22 mouse cellular contexts compared by ENCODE assay signal in the genomic region with DNA sequence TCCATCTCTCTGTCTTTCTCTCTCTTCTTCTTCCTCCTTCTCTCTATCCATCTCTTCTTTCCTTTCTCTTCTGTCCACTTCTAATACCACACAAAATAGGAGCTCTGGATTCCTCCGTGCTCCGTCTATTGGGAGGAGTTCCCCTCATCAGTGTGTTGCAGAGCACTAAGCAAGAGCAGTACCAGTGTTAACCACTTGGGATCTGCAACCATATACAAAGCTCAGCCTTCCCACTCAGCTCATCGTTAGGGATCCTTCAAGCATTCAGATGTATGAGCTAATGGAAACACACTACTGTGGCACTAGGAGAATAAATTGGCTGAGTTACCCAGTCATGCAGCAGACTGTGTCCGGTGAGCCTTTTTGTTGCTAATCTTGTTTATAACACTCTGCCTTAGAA.
A peak's percentile ranks its signal among the peaks of the same experiment; 100 is the strongest.
DNase-seq lines count a peak whose midpoint lies in the region; ATAC-seq and TF ChIP-seq lines count a peak whose summit lies in the region.
"Had no signal": no experiment of that assay in that cellular context is flagged by ENCODE, and none has a peak within 500 bp of the region (broad histone marks: within the 10 kb centered on the region; RNA-seq: fewer than 3 reads in every experiment).

No protein-coding gene starts in this region.

- H3K36me3 ChIP-seq in hindbrain, postnatal 0 days (ENCODE audit: insufficient read depth, low read length), result no peaks in the 10 kb centered on the region
- H3K36me3 ChIP-seq in hindbrain, embryonic 13.5 days, result no peaks in the 10 kb centered on the region
- H3K36me3 ChIP-seq in midbrain, postnatal 0 days (ENCODE audit: insufficient read depth, low read length), result no peaks in the 10 kb centered on the region
- no peaks in the 10 kb centered on the region for H3K36me3 ChIP-seq in midbrain, embryonic 15.5 days (replicated peaks)
- H3K36me3 ChIP-seq: embryonic facial prominence, embryonic 13.5 days; heart, embryonic 15.5 days; hindbrain, embryonic 10.5 days; hindbrain, embryonic 15.5 days had no signal

- peak; percentile 45; the same call in 1 of the 2 replicates for ATAC-seq in hindbrain, postnatal 0 days
- ATAC-seq in hindbrain, embryonic 13.5 days (ENCODE audit: low FRiP score), result no peak
- no peak for ATAC-seq in midbrain, postnatal 0 days (ENCODE audit: low FRiP score)
- no peak for ATAC-seq in midbrain, embryonic 15.5 days (replicated peaks)
- ATAC-seq: forebrain, embryonic 13.5 days; inflammation-experienced regulatory T-cells, adult 6 months; intestine, postnatal 0 days had no signal

- H3K27ac ChIP-seq in hindbrain, postnatal 0 days, result no peak overlapping the region
- no peak overlapping the region for H3K27ac ChIP-seq in hindbrain, embryonic 13.5 days
- H3K27ac ChIP-seq in midbrain, postnatal 0 days (ENCODE audit: low read depth, low read length), result no peak overlapping the region
- no peak overlapping the region for H3K27ac ChIP-seq in midbrain, embryonic 15.5 days
- H3K27ac ChIP-seq: embryonic facial prominence, embryonic 13.5 days; forebrain, embryonic 13.5 days; heart, adult 2 months; heart, embryonic 15.5 days; hindbrain, embryonic 10.5 days; hindbrain, embryonic 15.5 days had no signal

- no peak overlapping the region for H3K4me3 ChIP-seq in hindbrain, postnatal 0 days (ENCODE audit: low read length)
- no peak overlapping the region for H3K4me3 ChIP-seq in hindbrain, embryonic 13.5 days
- H3K4me3 ChIP-seq in midbrain, postnatal 0 days (ENCODE audit: low read depth, low read length), result no peak overlapping the region
- no peak overlapping the region for H3K4me3 ChIP-seq in midbrain, embryonic 15.5 days
- H3K4me3 ChIP-seq: embryonic facial prominence, embryonic 13.5 days; forebrain, embryonic 13.5 days; heart, adult 2 months; heart, embryonic 15.5 days; hindbrain, embryonic 10.5 days; hindbrain, embryonic 15.5 days had no signal

- no peaks in the 10 kb centered on the region for H3K4me1 ChIP-seq in hindbrain, postnatal 0 days (ENCODE audit: insufficient read depth, low read length)
- no peaks in the 10 kb centered on the region for H3K4me1 ChIP-seq in hindbrain, embryonic 13.5 days (replicated peaks)
- H3K4me1 ChIP-seq in midbrain, postnatal 0 days (ENCODE audit: insufficient read depth, low read length), result no peaks in the 10 kb centered on the region
- H3K4me1 ChIP-seq in midbrain, embryonic 15.5 days, result no peaks in the 10 kb centered on the region
- H3K4me1 ChIP-seq: embryonic facial prominence, embryonic 13.5 days; forebrain, embryonic 13.5 days; heart, embryonic 15.5 days; hindbrain, embryonic 15.5 days had no signal

- 77% methylated on average over 4 of the region's 4 CpGs for WGBS in hindbrain, postnatal 0 days
- WGBS in hindbrain, embryonic 13.5 days, result 83% methylated on average over 4 of the region's 4 CpGs
- WGBS in midbrain, postnatal 0 days, result 81% methylated on average over 4 of the region's 4 CpGs
- WGBS in midbrain, embryonic 15.5 days, result 84% methylated on average over 4 of the region's 4 CpGs

- H3K9ac ChIP-seq in hindbrain, postnatal 0 days (replicated peaks; ENCODE audit: low read length), result no peak overlapping the region
- no peak overlapping the region for H3K9ac ChIP-seq in hindbrain, embryonic 13.5 days
- no peak overlapping the region for H3K9ac ChIP-seq in midbrain, postnatal 0 days (replicated peaks; ENCODE audit: low read length, poor library complexity, severe bottlenecking)
- H3K9ac ChIP-seq in midbrain, embryonic 15.5 days, result no peak overlapping the region
- H3K9ac ChIP-seq: embryonic facial prominence, embryonic 13.5 days; forebrain, embryonic 13.5 days; heart, embryonic 15.5 days; hindbrain, embryonic 15.5 days had no signal

- no peak; the same call in 1 of the 2 replicates for TF ChIP-seq CTCF in hindbrain, postnatal 0 days (IDR thresholded peaks at IDR 0.05; ENCODE audit: low read depth)
- peak; percentile 23; the same call in 1 of the 2 replicates for TF ChIP-seq CTCF in midbrain, postnatal 0 days (IDR thresholded peaks at IDR 0.05)

- DNase-seq in hindbrain, postnatal 0 days (ENCODE audit: low spot score), result no peak
- DNase-seq in midbrain, postnatal 0 days (ENCODE audit: low spot score), result no peak
- DNase-seq in ZHBTc4 (ENCODE audit: low read depth, low spot score), result peak; percentile 4
- no peak for DNase-seq in testis, postnatal 10 days (ENCODE audit: low spot score)
- DNase-seq in layer of hippocampus, postnatal 14 days (ENCODE audit: low spot score in 2 of 2), result no peak
- DNase-seq: adrenal gland, adult 8-10 months; cerebellum, adult 11-12 months; cerebellum, adult 9-10 months; cerebellum, postnatal 25 days; gastrocnemius, postnatal 10 days; heart, adult 2 months; heart, postnatal 14 days had no signal

- no peak overlapping the region for H3K4me2 ChIP-seq in hindbrain, postnatal 0 days (ENCODE audit: low read depth, low read length)
- H3K4me2 ChIP-seq in hindbrain, embryonic 13.5 days, result no peak overlapping the region
- no peak overlapping the region for H3K4me2 ChIP-seq in midbrain, postnatal 0 days (ENCODE audit: low read depth, low read length, poor library complexity, severe bottlenecking)
- no peak overlapping the region for H3K4me2 ChIP-seq in midbrain, embryonic 15.5 days
- H3K4me2 ChIP-seq: embryonic facial prominence, embryonic 13.5 days; forebrain, embryonic 13.5 days; heart, embryonic 11.5 days; heart, embryonic 15.5 days; hindbrain, embryonic 15.5 days had no signal

- no peaks in the 10 kb centered on the region for H3K27me3 ChIP-seq in hindbrain, postnatal 0 days (ENCODE audit: insufficient read depth, low read length)
- no peaks in the 10 kb centered on the region for H3K27me3 ChIP-seq in hindbrain, embryonic 13.5 days
- H3K27me3 ChIP-seq in midbrain, postnatal 0 days (ENCODE audit: insufficient read depth, low read length), result no peaks in the 10 kb centered on the region
- no peaks in the 10 kb centered on the region for H3K27me3 ChIP-seq in midbrain, embryonic 15.5 days (replicated peaks)
- H3K27me3 ChIP-seq: embryonic facial prominence, embryonic 13.5 days; forebrain, embryonic 13.5 days; heart, embryonic 15.5 days; hindbrain, embryonic 15.5 days had no signal

- no peaks in the 10 kb centered on the region for H3K9me3 ChIP-seq in hindbrain, postnatal 0 days (ENCODE audit: low read length)
- H3K9me3 ChIP-seq in hindbrain, embryonic 13.5 days, result no peaks in the 10 kb centered on the region
- no peaks in the 10 kb centered on the region for H3K9me3 ChIP-seq in midbrain, postnatal 0 days (ENCODE audit: low read length)
- H3K9me3 ChIP-seq in midbrain, embryonic 15.5 days, result no peaks in the 10 kb centered on the region
- H3K9me3 ChIP-seq: embryonic facial prominence, embryonic 13.5 days; forebrain, embryonic 13.5 days; heart, embryonic 15.5 days; hindbrain, embryonic 10.5 days; hindbrain, embryonic 15.5 days had no signal
